Mouse (Mus musculus) limb, embryonic 14.5 days (tissue): Measurements from ENCODE around the gene Hdac1. TPM values are rescaled to one million over a fixed set of nuclear protein-coding genes. Genes with fewer than 3 reads are reported as not detected.

Source experiments
- ATAC-seq: fragments of 200-750 bp; cut with Nextera tagmentation; 2 replicates; pipeline ENCODE4 v1.8.0; 2017; ENCODE audit warnings: low read depth, moderate number of reproducible peaks, moderate TSS enrichment; ENCODE audit not compliant: low FRiP score
- DNase-seq: peaks from one replicate; pipeline ENCODE4 v3.0.0-alpha.2; 2015; ENCODE audit warnings: low spot score
- H3K27ac ChIP-seq: fragments of 300-500 bp; sonication (generic); replicated peaks from 2 replicates; pipeline ENCODE4 v1.5.1; 2014; ENCODE audit warnings: low read depth, mild to moderate bottlenecking, low read length, moderate library complexity, mixed read lengths
- H3K27me3 ChIP-seq: fragments of 300-500 bp; sonication (generic); 2 replicates; pipeline ENCODE4 v1.6.1; 2014; ENCODE audit warnings: low read length, mixed read lengths; ENCODE audit not compliant: control insufficient read depth, insufficient read depth
- H3K36me3 ChIP-seq: fragments of 300-500 bp; sonication (generic); 2 replicates; pipeline ENCODE4 v1.6.1; 2014; ENCODE audit warnings: mild to moderate bottlenecking, low read length, moderate library complexity, mixed read lengths; ENCODE audit not compliant: control insufficient read depth, insufficient read depth
- H3K4me1 ChIP-seq: fragments of 300-500 bp; sonication (generic); 2 replicates; pipeline ENCODE4 v1.6.1; 2014; ENCODE audit warnings: antibody characterized with exemption, low read length, mixed read lengths; ENCODE audit not compliant: control insufficient read depth, insufficient read depth
- H3K4me2 ChIP-seq: fragments of 300-500 bp; sonication (generic); replicated peaks from 2 replicates; pipeline ENCODE4 v1.6.1; 2014; ENCODE audit warnings: low read depth, mild to moderate bottlenecking, low read length, moderate library complexity; ENCODE audit not compliant: severe bottlenecking
- H3K4me3 ChIP-seq: fragments of 300-500 bp; sonication (generic); replicated peaks from 2 replicates; pipeline ENCODE4 v1.5.1; 2014; ENCODE audit warnings: low read length
- H3K9ac ChIP-seq: fragments of 300-500 bp; sonication (generic); 2 replicates; pipeline ENCODE4 v1.6.1; 2014; ENCODE audit warnings: mild to moderate bottlenecking, low read depth, low read length, moderate library complexity; ENCODE audit not compliant: severe bottlenecking
- H3K9me3 ChIP-seq: fragments of 300-500 bp; sonication (generic); 2 replicates; pipeline ENCODE4 v1.6.1; 2016; ENCODE audit warnings: low read length; ENCODE audit not compliant: control insufficient read depth
- POLR2A ChIP-seq: fragments of 200-500 bp; IDR thresholded peaks from 2 replicates; pipeline ENCODE4 v1.8.0; 2012; ENCODE audit warnings: inconsistent platforms, mild to moderate bottlenecking, moderate library complexity, borderline replicate concordance; ENCODE audit not compliant: insufficient read depth, insufficient read length; ENCODE audit errors: extremely low read depth
- WGBS: fragments of 180-500 bp; shearing (Covaris S2); extraction: QIAGEN DNeasy Blood & Tissue Kit; methylation state at CpG from one replicate; pipeline ENCODE4 v1.1.7; 2014; 5-methylcytosine and 5-hydroxymethylcytosine counted together
- polyA plus RNA-seq, 2 experiments: library from polyadenylated mRNA; depleted of rRNA in 1 of 2; stranded (reverse) in 1 of 2; unstranded in 1 of 2; fragments of >200 nt; fragmentation: Nextera tagmentation in 1 of 2; extraction: Ambion mirVana in 1 of 2; gene quantifications; 2 replicates each; pipeline versions ENCODE4 v1.2.1 to v1.2.3; 2012 to 2014

The Hdac1 gene
- polyA plus RNA-seq, 2 experiments: 201 to 209 TPM

GRCm38 (mm10) chr4:129502901-129503444 is 39.5 kb downstream of the Hdac1 start:
- no peaks in the 10 kb centered on the region for H3K9me3 ChIP-seq
- no peak for TF ChIP-seq POLR2A
- DNase-seq: no peak
- no peaks in the 10 kb centered on the region; the same call in 1 of the 2 replicates for H3K4me1 ChIP-seq
- no peak overlapping the region for H3K9ac ChIP-seq
- 65% methylated on average over 11 of the region's 11 CpGs for WGBS
- no peaks in the 10 kb centered on the region for H3K36me3 ChIP-seq
- no peak overlapping the region for H3K4me3 ChIP-seq
- H3K27me3 ChIP-seq: no peaks in the 10 kb centered on the region
- no peak overlapping the region for H3K4me2 ChIP-seq
- ATAC-seq: no peak
- H3K27ac ChIP-seq: no peak overlapping the region

- Histone ChIP-seq H3K4me2 (no peak overlapping the region), H3K27ac (no peak overlapping the region), H3K4me3 (no peak overlapping the region), H3K9ac (no peak overlapping the region), H3K27me3 (no peaks in the 10 kb centered on the region), H3K4me1 (no peaks in the 10 kb centered on the region; the same call in 1 of the 2 replicates), H3K36me3 (no peaks in the 10 kb centered on the region), H3K9me3 (no peaks in the 10 kb centered on the region)
- DNase-seq (no peak), ATAC-seq (no peak)
- no peak for TF ChIP-seq POLR2A
- 70% methylated on average over 9 of the region's 9 CpGs for WGBS
These were observed 40.1 kb downstream of the Hdac1 start for GRCm38 (mm10) chr4:129502327-129502888.

GRCm38 (mm10) chr4:129500607-129501566 is 41.6 kb downstream of the Hdac1 start:
- H3K9ac ChIP-seq: peak overlapping the region; percentile 61
- H3K27ac ChIP-seq: peak overlapping the region; percentile 89
- DNase-seq: peak; percentile 85
- TF ChIP-seq POLR2A: peak; percentile 49; the same call in 1 of the 2 replicates
- no peaks in the 10 kb centered on the region for H3K27me3 ChIP-seq
- no peaks in the 10 kb centered on the region for H3K36me3 ChIP-seq
- peak overlapping the region; percentile 68 for H3K4me2 ChIP-seq
- peak overlapping the region; percentile 52 for H3K4me3 ChIP-seq
- H3K4me1 ChIP-seq: peaks cover 2% of the 10 kb centered on the region; the same call in 1 of the 2 replicates
- WGBS: 2% methylated on average over 45 of the region's 49 CpGs
- peak; percentile 88 for ATAC-seq
- H3K9me3 ChIP-seq: no peaks in the 10 kb centered on the region

GRCm38 (mm10) chr4:129500017-129500416 is 42.5 kb downstream of the Hdac1 start:
- no peak for DNase-seq
- no peak for TF ChIP-seq POLR2A
- Histone ChIP-seq H3K4me2 (peak overlapping the region; percentile 68; the same call in 1 of the 2 replicates), H3K4me3 (peak overlapping the region; percentile 52), H3K4me1 (peaks cover 2% of the 10 kb centered on the region; the same call in 1 of the 2 replicates), H3K27ac (0 out of 2 replicates have a peak overlapping the region, but pooled peaks have one; percentile 89), H3K27me3 (no peaks in the 10 kb centered on the region), H3K9ac (no peak overlapping the region), H3K36me3 (no peaks in the 10 kb centered on the region), H3K9me3 (no peaks in the 10 kb centered on the region)
- WGBS: 83% methylated on average over 8 of the region's 8 CpGs
- no peak for ATAC-seq

- Histone ChIP-seq H3K36me3 (no peaks in the 10 kb centered on the region), H3K27ac (no peak overlapping the region), H3K4me1 (peaks cover 2% of the 10 kb centered on the region; the same call in 1 of the 2 replicates), H3K27me3 (no peaks in the 10 kb centered on the region), H3K4me3 (no peak overlapping the region), H3K9ac (no peak overlapping the region), H3K4me2 (no peak overlapping the region), H3K9me3 (no peaks in the 10 kb centered on the region)
- WGBS: 83% methylated on average over 3 of the region's 3 CpGs
- TF ChIP-seq POLR2A: no peak
- ATAC-seq: no peak
- DNase-seq: no peak
These were observed 43.6 kb downstream of the Hdac1 start for GRCm38 (mm10) chr4:129498941-129499340.
